Mouse (Mus musculus): ENCODE results near the gene Lsm2. TPM values are rescaled to one million over a fixed set of nuclear protein-coding genes. Genes with fewer than 3 reads are reported as not detected.
"Not testable (repeated sequence)": the region's sequence is repeated elsewhere in the genome, so short reads cannot be mapped to it uniquely, and the experiment has no call there.

Gene Lsm2
- polyA plus RNA-seq, 1 experiment from 2014 or later = 109 TPM

- no peak overlapping the region for H3K4me3 ChIP-seq
- H3K4me2 ChIP-seq = no peak overlapping the region
Observed at GRCm38 (mm10) chr17:34949553-34949969, 32.1 kb upstream of the Lsm2 start.

DNA sequence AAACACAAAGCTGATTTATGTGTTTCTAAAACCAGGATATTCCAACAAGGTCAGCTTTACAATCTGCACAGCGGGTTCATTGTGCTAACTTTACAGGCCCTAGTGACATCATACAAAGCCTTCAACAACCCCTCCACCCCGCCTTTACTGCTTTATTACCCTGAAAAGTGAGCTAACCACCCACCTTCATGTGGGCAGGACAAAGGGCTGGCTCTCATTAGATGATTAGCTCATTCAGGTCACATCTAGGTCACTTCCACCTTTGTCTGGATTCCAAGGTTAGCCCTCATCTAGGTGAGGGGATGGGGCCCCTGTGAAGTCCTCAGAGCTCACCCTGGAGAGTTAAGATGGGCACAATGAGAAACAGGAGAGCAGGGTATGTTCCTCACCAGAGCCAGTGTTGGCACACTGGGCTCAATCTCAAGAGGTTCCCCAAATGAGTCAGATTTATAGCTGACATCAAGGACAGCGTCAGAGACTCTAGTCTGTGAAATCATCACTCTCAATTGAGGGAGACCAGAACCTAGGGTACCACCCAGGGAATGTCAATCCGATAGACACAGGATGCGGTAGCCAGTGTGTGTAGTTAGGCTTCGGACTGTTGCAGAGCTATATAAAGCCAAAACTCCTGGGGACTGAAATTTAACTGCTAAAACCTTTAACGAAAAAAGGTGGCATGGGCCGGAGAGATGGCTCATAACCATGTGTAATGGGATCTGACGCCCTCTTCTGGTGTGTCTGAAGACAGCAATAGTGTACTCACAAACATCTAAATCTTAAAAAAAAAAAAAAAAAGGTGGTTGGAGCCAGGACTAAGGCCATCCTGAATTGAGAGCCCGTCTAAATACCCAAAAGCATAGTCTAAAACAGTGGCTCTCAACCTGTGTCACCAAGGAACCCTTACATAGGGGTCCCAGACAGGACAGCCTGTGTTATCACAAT, 30.9 kb upstream of the Lsm2 start:
- Histone ChIP-seq H3K9ac (peak overlapping the region; percentile 99), H3K27me3 (peaks cover 10% of the 10 kb centered on the region), H3K4me2 (peak overlapping the region; percentile 82), H3K36me3 (peaks cover 15% of the 10 kb centered on the region), H3K9me3 (no peaks in the 10 kb centered on the region), H3K4me1 (replicated peaks) (peaks cover 19% of the 10 kb centered on the region), H3K27ac (replicated peaks) (peak overlapping the region; percentile 92), H3K4me3 (peak overlapping the region; percentile 70)
- WGBS = 32% methylated on average over 10 of the region's 10 CpGs
- ATAC-seq (ENCODE audit: low FRiP score, low read depth) = no peak

More at GRCm38 (mm10) chr17:34949553-34949969, 32.1 kb upstream of the Lsm2 start:
- Histone ChIP-seq H3K9ac (no peak overlapping the region), H3K4me1 (replicated peaks) (peaks cover 19% of the 10 kb centered on the region), H3K27me3 (no peaks in the 10 kb centered on the region), H3K36me3 (peaks cover 15% of the 10 kb centered on the region), H3K9me3 (no peaks in the 10 kb centered on the region), H3K27ac (replicated peaks) (0 out of 2 replicates have a peak overlapping the region, but pooled peaks have one; percentile 19)
- no peak for ATAC-seq (ENCODE audit: low FRiP score, low read depth)
- WGBS = 40% methylated on average over 4 of the region's 4 CpGs

GRCm38 (mm10) chr17:34951636-34952377, 29.9 kb upstream of the Lsm2 start:
- Histone ChIP-seq H3K27ac (replicated peaks) (peak overlapping the region; percentile 92), H3K9ac (peak overlapping the region; percentile 99), H3K27me3 (peaks cover 13% of the 10 kb centered on the region), H3K4me2 (peak overlapping the region; percentile 82), H3K4me3 (peak overlapping the region; percentile 70), H3K36me3 (peaks cover 15% of the 10 kb centered on the region), H3K4me1 (replicated peaks) (peaks cover 19% of the 10 kb centered on the region), H3K9me3 (no peaks in the 10 kb centered on the region)
- no peak for ATAC-seq (ENCODE audit: low FRiP score, low read depth)
- WGBS = under 1% methylated on average over 29 of the region's 29 CpGs

GRCm38 (mm10) chr17:34952378-34953040, 29.2 kb upstream of the Lsm2 start:
- Histone ChIP-seq H3K36me3 (peaks cover 15% of the 10 kb centered on the region), H3K4me1 (replicated peaks) (peaks cover 19% of the 10 kb centered on the region), H3K4me3 (peak overlapping the region; percentile 70), H3K27me3 (peaks cover 13% of the 10 kb centered on the region), H3K27ac (replicated peaks) (peak overlapping the region; percentile 92), H3K9me3 (no peaks in the 10 kb centered on the region), H3K4me2 (peak overlapping the region; percentile 82), H3K9ac (peak overlapping the region; percentile 99)
- peak; percentile 87 for ATAC-seq (ENCODE audit: low FRiP score, low read depth)
- 0% methylated on average over 23 of the region's 23 CpGs for WGBS

GRCm38 (mm10) chr17:34953258-34953657, 28.4 kb upstream of the Lsm2 start:
- H3K27me3 ChIP-seq = peaks cover 13% of the 10 kb centered on the region
- H3K36me3 ChIP-seq = peaks cover 15% of the 10 kb centered on the region
- no peak overlapping the region; the same call in 1 of the 2 replicates for H3K27ac ChIP-seq (replicated peaks)
- H3K9me3 ChIP-seq = no peaks in the 10 kb centered on the region
- WGBS = 84% methylated on average over 3 of the region's 3 CpGs
- no peak overlapping the region for H3K9ac ChIP-seq
- peak overlapping the region; percentile 70 for H3K4me3 ChIP-seq
- no peak for ATAC-seq (ENCODE audit: low FRiP score, low read depth)
- H3K4me1 ChIP-seq (replicated peaks) = peaks cover 19% of the 10 kb centered on the region
- no peak overlapping the region for H3K4me2 ChIP-seq

- Histone ChIP-seq H3K36me3 (peaks cover 15% of the 10 kb centered on the region), H3K4me1 (replicated peaks) (peaks cover 19% of the 10 kb centered on the region), H3K4me2 (no peak overlapping the region), H3K9ac (no peak overlapping the region), H3K27ac (replicated peaks) (no peak overlapping the region), H3K4me3 (no peak overlapping the region), H3K9me3 (no peaks in the 10 kb centered on the region), H3K27me3 (peaks cover 13% of the 10 kb centered on the region)
- WGBS = 90% methylated on average over 4 of the region's 4 CpGs
- ATAC-seq (ENCODE audit: low FRiP score, low read depth) = no peak
Observed at GRCm38 (mm10) chr17:34953904-34954303, 27.8 kb upstream of the Lsm2 start.

- Histone ChIP-seq H3K4me3 (no peak overlapping the region), H3K4me1 (replicated peaks) (peaks cover 20% of the 10 kb centered on the region), H3K27me3 (peaks cover 19% of the 10 kb centered on the region), H3K4me2 (no peak overlapping the region), H3K27ac (replicated peaks) (no peak overlapping the region), H3K9me3 (no peaks in the 10 kb centered on the region), H3K36me3 (peaks cover 10% of the 10 kb centered on the region), H3K9ac (0 out of 2 replicates have a peak overlapping the region, but pooled peaks have one; percentile 5)
- WGBS = 75% methylated on average over 4 of the region's 4 CpGs
- no peak for ATAC-seq (ENCODE audit: low FRiP score, low read depth)
Observed at GRCm38 (mm10) chr17:34954831-34955230, 26.8 kb upstream of the Lsm2 start.

DNA sequence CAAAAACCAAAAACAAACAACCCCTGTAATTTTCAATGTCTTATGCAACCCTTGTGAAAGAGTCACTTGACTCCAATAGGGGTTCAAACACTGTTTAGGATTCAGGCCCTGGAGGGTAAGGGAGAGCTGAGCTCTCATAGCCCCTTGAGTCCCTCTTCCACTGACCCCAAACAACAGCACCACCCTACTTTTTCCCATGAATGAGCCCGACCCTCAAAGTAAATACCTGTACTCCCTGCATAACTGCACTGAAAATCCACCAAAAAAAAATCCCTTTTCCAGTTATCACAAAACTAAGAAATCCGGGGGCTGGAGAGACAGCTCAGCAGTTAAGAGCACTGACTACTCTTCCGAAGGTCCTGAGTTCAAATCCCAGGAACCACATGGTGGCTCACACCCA, 25.8 kb upstream of the Lsm2 start:
- Histone ChIP-seq H3K27ac (replicated peaks) (no peak overlapping the region), H3K9me3 (no peaks in the 10 kb centered on the region), H3K9ac (no peak overlapping the region), H3K4me3 (no peak overlapping the region), H3K27me3 (peaks cover 23% of the 10 kb centered on the region), H3K36me3 (no peaks in the 10 kb centered on the region), H3K4me2 (no peak overlapping the region), H3K4me1 (replicated peaks) (peaks cover 10% of the 10 kb centered on the region)
- 82% methylated on average over 3 of the region's 3 CpGs for WGBS
- no peak for ATAC-seq (ENCODE audit: low FRiP score, low read depth)

GRCm38 (mm10) chr17:34956340-34956739, 25.3 kb upstream of the Lsm2 start:
- ATAC-seq (ENCODE audit: low FRiP score, low read depth) = no peak
- Histone ChIP-seq H3K4me3 (no peak overlapping the region), H3K4me2 (no peak overlapping the region), H3K27ac (replicated peaks) (no peak overlapping the region), H3K4me1 (replicated peaks) (peaks cover 5% of the 10 kb centered on the region; the same call in 1 of the 2 replicates), H3K9me3 (no peaks in the 10 kb centered on the region), H3K36me3 (no peaks in the 10 kb centered on the region), H3K9ac (no peak overlapping the region), H3K27me3 (peaks cover 26% of the 10 kb centered on the region)
- WGBS = 60% methylated on average over 1 of the region's 1 CpGs

GRCm38 (mm10) chr17:34957291-34957690, 24.4 kb upstream of the Lsm2 start:
- 27% methylated on average over 29 of the region's 40 CpGs for WGBS
- not testable (repeated sequence) for ATAC-seq (ENCODE audit: low FRiP score, low read depth); H3K4me1 ChIP-seq (replicated peaks); H3K9ac ChIP-seq; H3K27ac ChIP-seq (replicated peaks); H3K9me3 ChIP-seq; H3K4me3 ChIP-seq; H3K4me2 ChIP-seq; H3K36me3 ChIP-seq
- peaks cover 31% of the 10 kb centered on the region for H3K27me3 ChIP-seq

- H3K36me3 ChIP-seq; H3K4me1 ChIP-seq (replicated peaks); ATAC-seq (ENCODE audit: low FRiP score, low read depth); H3K9me3 ChIP-seq; H3K4me2 ChIP-seq; H3K4me3 ChIP-seq; H3K9ac ChIP-seq; H3K27ac ChIP-seq (replicated peaks): not testable (repeated sequence)
- peaks cover 34% of the 10 kb centered on the region for H3K27me3 ChIP-seq
- WGBS = 28% methylated on average over 31 of the region's 40 CpGs
Observed at GRCm38 (mm10) chr17:34957966-34958365, 23.7 kb upstream of the Lsm2 start.
